Mouse (Mus musculus) 3134 (cell line): ENCODE measurements at regions not wholly inside any gene's neighbourhood (a gene's known extent, or its start where the extent isn't known, plus 50 kb on each side); places are given as distances from the start of the nearest gene placed in this dataset.
A peak's percentile ranks its signal among the peaks of the same experiment; 100 is the strongest.

Experiments used
- DNase-seq: peaks from one replicate; pipeline ENCODE4 v3.0.0-alpha.2; 2011; ENCODE audit warnings: low spot score; ENCODE audit not compliant: insufficient read length; ENCODE audit errors: extremely low read depth

DNA sequence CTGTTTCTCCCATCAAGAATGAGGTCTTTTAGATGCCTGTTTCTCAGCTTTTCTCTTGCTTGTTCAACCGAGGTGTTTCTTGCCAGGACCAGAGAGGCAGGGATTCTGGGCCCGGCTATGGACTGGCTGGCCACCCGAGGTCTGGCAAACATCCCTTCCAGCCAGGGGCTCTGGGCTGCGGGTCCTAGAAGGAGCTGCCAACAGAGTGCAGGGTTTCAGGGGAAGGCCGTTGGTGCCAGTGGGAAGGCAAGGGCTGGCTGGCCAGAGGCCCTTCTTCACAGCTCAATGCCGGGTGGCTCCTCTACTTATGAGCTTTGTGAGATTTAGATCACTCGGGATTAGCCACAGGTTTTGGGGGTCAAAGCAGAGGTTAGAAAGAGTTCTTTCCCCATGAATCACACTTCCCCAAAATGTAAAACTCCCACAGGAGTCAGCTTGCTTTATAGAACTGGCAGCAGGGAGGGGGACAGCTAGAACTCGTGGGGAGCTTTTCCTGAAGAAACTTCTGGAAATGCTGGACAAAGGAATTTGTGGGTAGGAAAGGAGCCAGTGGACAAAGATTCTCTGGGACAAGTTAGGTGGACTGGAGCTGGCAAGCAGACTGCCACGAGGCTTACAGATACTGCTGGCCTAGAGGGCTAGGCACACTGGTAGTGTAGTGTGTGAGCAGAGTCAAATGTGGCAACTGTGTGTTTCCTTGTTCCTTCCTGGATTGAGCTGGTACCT lies 104.1 kb upstream of the Vps8 start:
- peak; percentile 83 for DNase-seq

DNA sequence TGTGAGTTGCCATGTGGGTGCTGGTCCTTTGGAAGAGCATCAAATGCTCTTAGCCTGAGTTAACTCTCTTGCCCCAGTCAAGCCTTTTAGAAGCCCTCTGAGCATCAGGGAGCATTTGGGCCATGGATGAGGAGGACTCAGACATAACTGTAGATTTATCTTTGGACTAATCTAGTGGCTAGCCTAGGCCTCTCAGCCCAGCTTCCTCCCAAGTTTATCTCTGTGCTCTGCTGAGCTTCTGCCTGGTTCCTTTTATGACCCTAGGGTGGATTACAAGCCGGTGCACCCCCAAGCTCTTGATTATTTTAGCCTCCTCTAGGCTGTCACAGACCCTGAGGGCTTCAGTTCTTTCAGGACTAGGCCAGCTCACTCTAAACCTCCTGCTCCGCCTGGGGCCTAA lies 102.6 kb upstream of the Vps8 start:
- DNase-seq, result no peak

DNA sequence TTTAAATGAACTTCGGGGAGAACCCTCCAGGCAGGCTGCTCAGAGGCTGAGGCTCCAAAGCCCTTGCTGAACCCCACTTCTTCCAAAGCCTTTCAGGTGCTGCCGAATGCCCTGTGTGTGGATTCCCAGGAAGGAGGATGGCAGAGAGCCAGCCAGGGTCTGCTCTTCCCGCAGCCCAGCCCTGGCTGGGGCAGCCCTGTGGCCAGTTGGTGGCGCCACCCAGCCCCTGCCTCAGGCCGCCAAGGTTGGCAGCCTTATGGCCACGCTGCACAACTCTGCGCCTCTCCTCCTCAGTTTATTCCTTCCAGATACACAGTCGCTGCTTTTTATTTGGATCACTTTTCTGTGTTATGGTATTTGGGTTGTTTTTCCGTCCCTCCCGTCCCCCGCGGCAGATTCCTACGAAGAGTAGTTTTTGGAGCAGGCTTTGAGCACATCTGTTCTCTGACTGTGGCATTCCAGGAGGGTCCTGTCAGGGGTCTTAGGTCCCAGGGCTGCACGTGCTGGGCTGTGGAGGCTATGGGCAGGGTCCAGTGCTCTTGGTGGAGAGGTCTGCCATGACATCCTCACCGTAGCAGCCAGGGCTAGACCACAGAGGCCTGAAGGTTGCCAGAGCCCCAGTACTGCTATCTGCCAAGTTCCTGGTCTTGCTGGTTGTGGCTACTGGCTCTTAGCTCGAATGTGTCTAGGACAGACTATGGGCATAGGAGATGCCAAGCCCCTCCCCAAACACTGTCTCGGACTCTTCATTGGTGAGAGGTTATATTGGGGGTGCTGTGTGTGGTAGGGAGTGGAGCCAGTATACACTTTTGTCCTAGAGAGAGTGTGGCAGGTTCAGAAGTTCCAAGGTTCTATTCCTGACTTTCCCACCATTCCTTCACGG lies 101.5 kb upstream of the Vps8 start:
- peak; percentile 62 for DNase-seq

DNA sequence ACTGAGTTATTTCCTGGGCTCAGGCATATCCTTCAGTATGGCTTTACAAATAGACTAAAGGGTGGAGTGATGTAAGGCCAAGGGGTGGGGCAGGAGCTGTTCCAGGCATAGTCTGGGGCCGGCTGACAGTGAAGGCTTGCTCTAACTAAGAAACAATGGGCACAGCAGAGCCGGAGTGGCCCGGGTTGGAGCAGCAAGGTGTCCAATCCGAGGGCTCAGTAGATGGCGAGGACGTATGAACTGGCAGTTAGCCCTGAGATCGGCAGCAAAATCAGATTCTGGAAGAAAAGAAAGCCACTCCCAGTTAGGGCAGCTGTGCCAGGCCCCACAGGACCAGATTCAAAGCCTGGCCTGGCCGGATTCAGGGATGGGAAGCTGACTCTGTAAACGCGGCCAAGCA lies 100.5 kb upstream of the Vps8 start:
- DNase-seq, result peak; percentile 88

DNA sequence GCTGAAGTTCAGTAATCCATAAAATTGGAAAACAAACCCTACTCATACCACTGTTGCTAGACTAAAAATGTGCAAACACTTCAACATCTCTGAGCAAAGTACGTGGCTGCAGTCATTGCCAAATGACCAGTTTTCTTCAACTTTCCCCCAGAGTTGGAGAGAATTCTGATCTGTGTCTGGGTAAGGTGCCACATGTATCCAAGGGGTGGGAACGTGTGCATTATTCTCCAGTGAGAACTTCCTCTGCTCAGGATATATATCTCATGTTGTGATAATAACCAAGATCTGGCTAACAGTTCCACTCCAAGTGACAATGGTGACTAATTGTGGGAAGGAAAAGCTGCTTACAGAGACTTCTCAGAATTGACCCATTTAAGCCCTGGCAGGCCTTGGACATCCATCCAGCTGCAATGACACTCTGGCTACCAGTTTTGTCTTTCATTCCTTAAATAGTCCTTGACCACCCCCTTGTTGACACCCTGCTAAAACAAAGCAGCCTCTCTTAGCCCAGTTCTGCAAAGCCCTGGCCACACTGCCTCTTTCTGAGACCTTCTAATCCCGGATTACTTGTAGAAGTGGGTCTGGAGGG lies 99.4 kb upstream of the Vps8 start:
- no peak for DNase-seq

DNA sequence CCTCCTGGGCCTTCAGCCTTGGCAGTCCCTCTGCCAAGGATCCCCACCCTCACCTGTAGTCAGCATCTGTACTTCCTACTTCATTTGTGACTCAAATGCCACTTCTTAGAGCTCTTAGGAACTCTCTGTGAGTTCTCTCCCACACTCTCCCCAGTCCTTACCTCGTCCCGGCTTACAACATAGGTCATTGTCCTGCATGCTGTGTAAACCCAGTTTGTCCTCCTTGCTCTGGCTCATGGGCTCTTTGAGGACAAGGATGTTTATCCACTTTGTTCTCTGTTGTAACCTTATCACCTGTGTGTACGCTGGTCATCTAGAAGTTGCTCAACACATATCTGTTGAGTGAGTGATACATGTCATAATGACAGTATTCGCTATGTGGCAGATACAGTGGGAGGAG lies 94.9 kb upstream of the Vps8 start:
- no peak for DNase-seq

DNA sequence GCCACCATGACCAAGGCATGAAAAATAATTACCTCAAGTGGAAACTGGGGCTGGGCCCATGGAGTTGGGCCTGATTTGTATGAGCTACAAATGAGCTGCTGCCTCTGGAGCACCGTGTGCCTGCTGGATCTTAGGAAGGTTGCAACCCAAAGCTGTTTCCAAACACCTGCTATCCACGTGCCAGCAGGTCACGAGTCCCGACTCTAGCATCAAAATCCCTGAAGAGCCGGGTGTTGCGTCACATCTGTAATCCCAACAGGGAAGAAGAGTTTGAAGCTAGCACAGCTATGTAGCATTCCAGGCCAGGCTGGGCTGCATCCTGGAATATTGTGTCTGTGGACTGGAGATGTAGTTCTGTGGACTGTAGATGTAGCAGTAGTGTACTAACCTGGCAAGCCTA lies 93.7 kb upstream of the Vps8 start:
- DNase-seq, result no peak

DNA sequence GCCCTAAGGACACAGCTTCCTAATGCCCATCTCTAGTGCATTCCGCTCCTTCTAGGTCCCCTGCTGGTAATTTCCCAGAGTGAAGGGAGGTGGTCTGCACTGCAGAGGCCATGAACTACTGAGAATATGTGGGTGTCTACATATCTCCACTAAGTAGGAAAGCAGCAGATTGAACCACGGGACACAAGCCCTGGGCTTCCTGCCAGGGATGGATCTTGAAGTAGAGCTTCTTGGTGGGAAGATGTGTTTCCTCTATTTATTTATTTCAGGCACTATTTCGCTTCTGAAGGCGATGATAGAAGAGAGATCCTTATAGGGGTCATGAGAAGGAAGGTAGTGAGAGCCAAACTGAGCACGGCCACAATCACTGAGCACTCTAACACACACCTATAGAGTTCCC lies 91.7 kb upstream of the Vps8 start:
- DNase-seq, result no peak

DNA sequence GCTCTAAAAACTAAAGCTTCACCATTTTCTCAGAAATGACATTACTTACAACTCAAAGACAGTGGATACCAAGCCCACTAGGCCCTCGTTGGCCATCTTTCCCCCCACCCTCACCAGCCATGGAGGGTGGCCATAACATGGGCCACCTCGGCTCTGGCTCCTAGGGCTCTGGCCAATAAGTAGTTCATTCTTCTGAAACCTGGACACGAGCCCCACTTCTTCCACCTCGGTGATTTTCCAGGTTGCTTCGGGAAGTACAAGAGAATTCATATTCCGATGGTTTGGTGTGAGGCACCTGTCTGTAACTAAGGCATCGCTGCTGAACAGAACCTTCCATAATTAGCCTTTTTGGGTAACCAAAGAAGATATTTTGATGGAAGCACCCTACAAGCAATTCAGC lies 90.5 kb upstream of the Vps8 start:
- peak; percentile 51 for DNase-seq

DNA sequence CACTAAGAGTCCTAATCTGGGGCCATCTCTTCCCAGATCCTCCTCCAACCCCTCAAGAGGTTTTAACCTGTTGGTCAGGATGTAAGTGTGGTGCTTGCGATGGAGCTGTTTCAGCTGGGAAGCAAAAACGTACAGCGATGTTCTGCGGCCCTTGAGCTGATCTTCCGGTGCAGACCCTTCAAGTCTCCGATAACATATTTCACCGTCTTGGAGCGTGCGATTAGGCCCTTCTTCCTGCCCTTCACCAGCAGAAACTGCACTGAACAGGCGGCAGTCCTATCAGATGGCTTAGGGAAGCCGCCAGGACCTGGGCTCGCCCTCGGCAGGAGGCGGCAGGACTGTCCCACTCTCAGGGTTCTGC lies 90.1 kb upstream of the Vps8 start:
- no peak for DNase-seq

DNA sequence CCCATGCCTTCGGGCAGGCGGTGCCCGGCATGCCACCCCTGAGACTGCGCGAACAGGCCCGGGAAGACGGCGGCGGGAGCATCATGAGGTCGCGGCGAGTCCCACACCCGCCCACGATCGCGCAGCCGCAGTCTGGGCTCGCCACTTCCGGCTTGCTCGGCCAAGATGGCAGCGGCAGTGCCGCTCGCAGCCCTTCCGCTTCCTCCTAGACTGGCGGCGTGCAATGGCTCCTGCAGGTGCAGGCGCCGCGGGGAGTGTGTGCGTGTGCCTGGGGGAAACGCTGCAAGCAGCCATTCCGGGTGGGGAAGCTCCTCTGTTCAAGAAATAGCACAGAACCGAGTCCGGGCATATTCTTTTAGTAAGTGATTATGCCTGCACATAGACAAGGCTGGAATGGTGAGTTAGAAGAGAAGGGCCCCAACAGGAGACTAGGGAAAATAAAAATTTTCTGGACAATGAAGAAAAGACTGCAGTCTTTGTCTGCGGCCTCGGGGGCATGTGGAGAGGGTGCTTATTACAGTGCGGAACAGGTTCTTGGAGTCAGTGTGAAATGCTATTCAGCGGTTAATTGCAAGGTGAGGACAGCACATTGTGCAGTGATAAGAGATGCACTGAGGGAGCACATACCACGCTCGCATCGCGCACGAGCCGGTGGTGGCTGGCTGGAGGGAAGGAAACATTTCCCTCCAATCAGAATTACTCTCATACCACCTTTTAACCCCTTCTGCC lies 89.5 kb upstream of the Vps8 start:
- peak; percentile 96 for DNase-seq

DNA sequence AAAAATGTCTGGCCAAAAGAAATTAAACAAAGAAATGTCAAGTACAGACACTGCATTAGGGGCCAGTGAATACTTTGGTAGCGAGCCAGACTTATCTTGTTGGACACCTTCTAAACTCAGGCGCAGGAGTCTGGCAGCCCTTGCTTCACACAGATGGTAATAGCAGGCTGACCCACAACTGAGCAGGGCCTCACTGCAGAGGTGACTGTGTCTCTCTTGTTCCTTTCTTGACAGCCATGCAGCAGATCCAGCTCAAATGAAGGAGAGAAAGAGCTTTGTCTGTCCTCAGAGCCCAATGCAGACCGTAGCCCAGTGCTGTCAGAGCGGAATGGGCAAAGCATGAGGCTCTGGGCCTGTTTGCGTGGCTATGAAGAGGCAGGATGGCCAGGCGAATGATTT lies 83.9 kb upstream of the Vps8 start:
- DNase-seq, result no peak

DNA sequence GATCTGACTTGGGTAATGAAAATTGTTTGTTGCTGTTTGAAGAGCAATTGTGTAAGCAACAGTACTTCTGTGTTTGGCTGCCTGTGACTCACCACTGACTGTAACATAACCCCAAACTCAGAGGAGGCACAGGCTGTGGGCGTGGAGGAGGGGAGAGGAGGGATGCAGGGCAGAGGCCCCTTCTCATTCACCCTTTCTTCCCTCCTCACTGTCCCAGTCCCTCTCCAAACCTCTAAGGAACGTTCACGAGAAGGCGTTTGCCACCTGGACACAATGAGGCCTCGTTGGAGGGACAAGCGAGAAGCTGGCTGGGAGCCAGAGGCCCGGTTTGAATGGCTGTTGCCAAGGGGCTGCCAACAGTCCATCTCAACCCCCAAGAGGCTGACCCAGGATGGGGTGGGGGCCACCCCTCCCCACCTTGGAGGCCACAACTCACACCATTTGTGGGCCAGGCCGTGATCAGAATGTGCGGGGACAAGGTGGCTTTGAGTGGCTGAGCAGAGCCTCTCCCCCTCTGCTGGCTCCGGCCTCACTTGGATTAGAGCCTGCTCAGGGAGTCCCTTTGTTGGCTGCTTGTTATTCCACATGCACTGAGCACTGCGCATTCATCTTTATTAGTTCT lies 83.3 kb upstream of the Vps8 start:
- peak; percentile 85 for DNase-seq

DNA sequence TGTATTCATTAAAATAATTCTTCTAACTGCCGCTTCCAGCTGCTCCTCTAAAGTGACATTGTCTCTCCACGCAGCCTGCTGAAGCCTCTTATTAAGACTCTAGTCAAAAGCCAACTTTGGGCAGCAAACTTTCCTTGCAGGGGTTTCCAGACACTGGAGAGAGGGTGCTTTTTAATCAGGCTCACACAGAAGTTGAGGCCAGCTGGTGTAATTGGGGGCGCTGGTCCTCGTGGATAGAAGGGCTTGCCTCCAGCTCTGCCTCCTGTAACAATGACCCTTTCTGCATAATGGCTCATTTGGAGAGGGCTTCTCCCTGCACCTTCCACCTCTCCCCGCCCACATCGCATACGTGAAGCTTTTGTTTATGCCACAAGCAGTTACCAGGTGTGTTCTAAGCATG lies 82.8 kb upstream of the Vps8 start:
- DNase-seq, result no peak

DNA sequence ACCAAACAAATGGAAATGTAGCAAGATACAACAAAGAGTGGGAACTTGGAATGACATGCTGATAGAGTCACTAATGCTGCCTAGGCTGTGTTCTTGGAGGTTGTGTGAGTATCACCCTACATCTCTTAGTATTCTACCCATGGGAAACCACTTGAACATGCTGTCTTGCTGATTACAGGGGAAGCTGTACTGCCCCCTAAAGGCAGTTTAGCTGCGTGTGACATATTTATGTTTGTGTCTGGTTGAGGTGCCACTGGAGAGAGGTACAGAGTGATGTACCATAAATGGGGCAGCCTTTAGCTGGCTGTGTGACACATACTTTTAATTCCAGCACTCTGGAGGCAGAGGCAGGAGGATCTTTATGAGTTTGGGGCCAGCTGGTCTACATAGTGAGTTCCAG lies 73.0 kb upstream of the Vps8 start:
- DNase-seq, result no peak

DNA sequence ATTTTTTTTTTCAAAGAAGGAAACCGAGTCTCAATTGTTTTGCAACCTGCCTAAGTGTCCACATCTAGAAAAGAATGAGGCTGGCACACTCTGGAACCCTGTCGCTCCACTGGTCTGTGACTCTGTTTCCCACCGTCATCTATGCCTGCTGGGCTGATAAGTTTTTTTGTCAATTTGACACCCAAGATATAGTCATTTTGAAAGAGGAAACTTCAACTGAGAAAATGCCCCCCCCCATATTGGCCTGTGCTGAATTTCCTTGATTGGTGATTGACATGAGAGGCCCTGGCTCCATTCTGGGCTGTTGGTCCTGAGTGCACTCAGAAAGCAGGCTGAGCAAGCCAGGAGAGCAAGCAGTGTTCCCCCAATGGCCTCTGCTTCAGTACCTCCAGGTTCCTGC lies 71.6 kb upstream of the Vps8 start:
- DNase-seq, result no peak

DNA sequence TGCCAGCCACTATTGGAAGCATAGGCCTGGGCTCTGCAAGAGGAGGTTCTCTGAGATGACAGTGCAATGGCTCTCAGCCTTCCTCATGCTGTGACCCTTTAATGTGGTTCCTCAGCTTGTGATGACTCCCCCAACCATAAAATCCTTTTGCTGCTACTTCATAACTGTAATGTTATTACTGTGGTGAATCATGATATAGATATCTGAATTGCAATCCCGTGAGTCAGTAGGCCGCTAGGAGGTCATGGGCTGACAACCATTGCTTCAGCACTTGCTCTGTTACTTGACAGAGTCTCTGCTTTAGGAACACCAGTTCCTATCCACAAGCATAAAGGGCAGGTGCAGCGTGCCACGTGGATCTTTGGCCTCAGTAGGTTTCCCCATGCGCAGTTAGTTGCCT lies 69.8 kb upstream of the Vps8 start:
- peak; percentile 59 for DNase-seq

DNA sequence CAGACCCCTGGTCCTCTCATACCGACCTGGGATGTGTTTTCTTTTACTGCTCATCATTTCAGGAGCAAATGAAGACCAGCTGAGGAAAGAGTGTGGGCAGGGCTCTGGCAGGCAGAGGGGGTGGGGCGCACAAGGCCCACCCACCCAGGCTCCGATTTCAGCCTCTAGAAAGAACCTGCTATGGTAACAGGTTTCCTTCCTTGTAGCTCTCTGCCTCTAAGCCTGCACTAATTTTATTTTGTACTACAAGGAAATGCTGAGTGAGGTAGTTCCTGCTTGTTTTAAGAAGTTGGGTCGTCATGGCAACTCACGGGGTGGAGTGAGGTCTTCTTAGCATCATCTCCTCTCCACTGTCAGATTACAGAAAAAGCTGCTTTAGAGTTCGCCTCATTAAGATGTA lies 69.4 kb upstream of the Vps8 start:
- DNase-seq, result peak; percentile 44

DNA sequence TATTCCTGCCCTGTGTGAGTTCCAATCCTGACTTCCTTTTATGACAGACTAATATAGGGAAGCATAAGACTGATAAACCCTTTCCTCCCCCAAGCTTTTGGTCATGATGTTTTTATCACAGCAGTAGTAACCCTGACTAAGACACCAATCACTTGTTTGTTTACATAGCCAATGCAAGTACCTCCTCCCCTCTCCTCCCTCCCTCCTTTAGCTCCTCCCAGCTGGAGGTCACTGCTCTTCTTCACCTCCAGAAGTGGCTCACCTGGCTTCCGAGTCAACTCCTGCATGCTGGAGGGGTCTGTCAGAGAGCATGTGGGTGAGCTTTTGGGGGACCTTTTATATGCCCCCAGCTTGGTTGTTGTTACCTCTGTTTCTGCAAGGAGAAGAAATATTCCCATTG lies 67.3 kb upstream of the Vps8 start:
- no peak for DNase-seq

DNA sequence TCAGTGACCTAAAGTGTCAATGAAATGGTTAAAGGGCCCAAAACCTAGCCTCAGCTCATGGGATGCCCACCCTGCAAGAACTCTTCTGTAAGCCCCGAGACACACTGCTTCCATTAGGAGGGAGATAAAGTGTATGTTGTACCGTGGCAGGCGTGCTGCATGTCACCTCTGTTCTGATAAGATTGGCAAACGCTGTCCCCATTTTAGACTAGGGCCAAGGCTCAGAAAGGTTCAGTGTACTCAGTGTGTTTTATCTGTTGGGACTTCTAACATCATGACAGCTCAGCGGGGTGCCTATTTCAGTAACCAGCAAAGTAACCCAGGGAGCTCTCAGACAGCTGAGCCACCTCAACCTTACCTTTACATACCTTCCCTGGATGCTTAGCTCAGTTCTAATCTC lies 65.5 kb upstream of the Vps8 start:
- DNase-seq, result no peak
